Mouse (Mus musculus) cerebellum, postnatal 4 days (tissue): ENCODE results near the gene Mxra8.

Experiments
- DNase-seq, 2 experiments: peaks; one replicate each; pipeline ENCODE4 v3.0.0; 2022; ENCODE audit warnings: low spot score in 2 of 2, mixed read lengths in 1 of 2

Mxra8 gene

DNA sequence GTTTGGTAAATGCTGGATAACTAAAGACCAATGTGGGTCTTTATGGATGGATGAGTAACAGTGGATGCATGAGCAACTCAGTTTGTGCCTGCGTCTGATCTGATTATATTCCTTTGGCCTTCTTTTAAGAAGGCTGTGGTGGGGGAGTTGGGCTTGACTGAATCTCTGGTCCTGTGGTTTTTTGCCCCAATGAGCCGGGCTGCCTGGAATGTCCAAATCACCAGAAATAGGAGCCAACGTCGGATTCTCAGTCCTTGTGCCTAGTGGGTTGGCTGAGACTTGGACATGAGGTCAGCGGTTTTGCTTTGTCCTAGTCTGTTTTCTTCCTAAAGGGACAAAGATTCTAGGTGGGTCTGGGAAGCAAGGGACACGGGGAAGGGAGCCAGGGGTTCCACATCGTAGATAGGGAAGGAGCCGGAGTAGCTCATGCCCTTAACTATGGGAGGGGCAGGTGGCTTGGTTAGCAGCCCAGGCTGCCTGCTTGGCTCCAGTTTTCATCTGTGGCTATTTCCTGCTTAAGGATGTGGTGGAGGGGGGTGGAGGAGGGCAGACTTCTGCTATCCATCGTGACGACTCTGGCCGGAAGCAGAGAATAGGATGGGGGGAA, 2.0 kb upstream of the Mxra8 start:
- DNase-seq: no peak

DNA sequence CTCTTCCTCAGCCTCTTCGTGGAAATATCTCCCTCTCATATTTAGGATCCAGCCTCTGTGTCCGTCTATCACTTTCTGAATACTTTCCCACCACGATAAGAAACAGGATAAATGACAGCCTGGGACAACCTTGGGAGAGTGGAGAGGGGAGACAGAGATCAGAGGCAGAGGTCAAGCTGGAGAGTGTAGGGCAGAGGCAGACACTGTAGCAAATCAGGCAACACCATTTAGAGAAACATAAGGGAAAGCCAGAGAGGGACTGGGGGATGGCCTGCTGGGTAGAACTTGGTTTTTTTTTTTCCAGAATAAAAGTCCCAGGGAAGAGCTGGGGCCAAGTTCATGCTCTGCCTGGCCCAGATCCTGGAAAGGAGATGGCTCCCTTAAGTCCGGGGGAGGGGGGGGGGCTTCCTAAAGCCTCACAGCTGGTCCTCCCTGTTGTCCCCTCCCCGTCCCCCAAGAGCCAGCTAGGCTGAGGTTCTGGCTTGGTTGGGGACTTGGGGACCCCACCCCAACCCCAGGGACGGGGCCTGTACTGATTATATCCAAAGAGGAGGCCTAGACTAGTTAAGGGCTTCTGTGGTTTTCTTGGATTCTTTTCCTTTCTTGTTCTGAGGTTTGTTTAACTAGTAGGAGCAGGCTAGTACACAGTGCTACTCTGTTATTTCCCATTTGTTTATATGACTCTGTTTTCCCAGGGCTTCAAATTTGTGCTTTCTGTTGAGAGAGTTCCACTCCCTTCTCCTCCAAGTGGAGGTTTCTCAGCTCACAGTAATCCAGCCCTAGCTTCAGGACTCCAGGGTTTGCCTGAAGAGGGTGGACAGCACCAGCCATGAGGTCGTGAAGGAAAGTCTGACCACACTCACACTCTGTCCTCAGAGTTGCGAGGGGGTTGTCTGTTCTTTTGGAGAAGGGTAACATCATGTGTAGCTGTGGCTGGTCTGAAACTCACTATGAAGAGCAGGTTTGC, 1.0 kb upstream of the Mxra8 start:
- DNase-seq: no peak

DNA sequence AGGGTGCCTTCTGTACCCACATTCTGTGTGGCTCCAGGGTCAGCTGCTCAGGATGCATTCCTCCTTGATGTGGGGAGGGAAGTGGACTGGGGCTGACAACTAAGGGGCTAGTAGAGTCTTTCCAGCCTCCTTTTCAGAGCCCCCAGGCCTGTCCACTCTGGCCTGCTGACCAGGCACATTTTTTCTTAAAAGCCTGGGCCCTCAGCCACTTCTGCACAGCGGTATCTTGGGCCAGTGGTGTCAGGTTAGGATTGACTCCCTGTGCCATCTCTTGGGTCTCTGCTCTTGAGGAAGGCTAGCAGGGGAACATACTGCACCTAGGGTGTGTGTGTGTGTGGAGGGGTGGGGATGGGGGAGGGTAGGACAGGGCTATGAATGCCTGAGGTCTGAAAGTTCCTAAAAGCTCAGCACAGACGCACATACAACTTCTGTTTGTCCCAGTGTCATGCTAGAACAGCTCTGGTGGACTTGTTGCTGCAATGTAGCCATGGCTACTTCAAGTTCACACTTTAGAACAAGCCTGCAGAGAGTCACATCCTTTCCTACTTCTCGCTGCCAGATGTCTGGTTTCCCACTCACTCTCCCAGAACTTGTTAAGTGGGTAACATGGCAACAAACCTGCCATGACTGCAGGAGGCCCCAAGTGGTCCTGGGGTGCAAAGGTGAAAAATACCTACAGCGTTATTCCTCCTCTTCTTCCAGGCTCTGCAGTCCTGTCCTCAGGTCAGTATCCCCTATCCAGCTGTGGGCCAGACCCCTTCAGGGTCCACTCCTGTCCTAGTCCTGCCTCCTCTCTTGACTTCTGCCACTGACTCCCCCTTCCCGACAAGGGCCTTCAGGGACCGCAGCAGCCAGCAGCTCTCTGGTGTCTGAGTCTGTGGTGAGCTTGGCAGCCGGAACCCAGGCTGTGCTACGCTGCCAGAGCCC, 859 bp downstream of the Mxra8 start:
- no peak for DNase-seq

DNA sequence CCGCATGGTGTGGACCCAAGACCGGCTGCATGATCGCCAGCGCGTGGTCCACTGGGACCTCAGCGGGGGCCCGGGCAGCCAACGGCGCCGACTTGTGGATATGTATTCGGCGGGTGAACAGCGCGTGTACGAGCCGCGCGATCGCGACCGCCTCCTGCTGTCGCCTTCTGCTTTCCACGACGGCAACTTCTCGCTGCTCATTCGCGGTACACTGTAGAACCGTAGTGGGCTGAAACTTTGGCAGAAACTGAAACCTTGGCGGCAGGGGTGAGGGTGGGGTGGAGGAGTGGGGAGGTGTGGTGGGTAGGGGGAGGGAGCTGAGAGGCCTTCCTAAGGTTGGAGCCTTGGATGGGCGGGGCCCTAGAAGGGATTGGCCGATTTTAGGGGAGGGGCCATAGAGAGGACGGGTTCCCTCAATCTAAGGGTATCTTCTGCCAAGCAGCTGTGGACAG, 1.5 kb downstream of the Mxra8 start:
- peak in 1 of 2 experiments; percentile 34 for DNase-seq

DNA sequence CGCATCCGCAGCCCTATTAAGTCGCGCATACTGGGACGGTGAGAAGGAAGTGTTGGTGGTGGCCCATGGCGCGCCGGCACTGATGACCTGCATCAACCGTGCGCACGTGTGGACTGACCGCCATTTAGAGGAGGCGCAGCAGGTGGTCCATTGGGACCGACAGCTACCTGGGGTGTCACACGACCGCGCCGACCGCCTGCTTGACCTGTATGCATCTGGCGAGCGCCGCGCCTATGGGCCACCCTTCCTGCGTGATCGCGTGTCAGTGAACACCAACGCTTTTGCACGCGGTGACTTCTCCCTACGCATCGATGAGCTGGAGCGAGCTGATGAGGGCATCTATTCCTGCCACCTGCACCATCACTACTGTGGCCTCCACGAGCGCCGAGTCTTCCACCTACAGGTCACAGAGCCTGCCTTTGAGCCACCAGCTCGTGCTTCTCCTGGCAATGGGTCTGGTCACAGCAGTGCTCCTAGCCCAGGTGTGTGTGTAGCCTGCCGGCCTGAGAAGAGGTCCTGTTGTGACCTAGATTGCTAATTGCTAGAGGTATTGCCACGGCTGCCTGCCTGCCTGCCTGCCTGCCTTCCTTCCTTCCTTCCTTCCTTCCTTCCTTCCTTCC, 2.3 kb downstream of the Mxra8 start:
- no peak for DNase-seq

DNA sequence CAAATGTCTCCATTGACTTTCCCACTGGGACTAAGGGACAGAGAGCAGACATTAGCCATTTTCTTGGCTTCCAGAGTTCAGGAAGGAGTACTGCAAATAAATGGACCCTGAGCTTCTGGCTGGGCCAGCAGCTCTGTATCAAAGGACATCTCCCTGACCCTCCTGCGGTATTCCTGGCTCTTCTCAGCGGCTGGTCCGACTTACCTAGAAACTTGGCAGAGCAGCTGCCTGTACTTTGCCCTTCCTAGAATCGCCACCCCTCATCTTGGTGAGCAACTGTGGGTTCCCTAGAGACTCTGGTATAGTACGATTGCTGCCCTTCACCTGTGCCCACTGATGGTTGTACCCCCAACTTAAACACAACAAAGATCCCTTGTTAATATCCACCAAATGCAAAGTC, 3.8 kb downstream of the Mxra8 start:
- no peak for DNase-seq

DNA sequence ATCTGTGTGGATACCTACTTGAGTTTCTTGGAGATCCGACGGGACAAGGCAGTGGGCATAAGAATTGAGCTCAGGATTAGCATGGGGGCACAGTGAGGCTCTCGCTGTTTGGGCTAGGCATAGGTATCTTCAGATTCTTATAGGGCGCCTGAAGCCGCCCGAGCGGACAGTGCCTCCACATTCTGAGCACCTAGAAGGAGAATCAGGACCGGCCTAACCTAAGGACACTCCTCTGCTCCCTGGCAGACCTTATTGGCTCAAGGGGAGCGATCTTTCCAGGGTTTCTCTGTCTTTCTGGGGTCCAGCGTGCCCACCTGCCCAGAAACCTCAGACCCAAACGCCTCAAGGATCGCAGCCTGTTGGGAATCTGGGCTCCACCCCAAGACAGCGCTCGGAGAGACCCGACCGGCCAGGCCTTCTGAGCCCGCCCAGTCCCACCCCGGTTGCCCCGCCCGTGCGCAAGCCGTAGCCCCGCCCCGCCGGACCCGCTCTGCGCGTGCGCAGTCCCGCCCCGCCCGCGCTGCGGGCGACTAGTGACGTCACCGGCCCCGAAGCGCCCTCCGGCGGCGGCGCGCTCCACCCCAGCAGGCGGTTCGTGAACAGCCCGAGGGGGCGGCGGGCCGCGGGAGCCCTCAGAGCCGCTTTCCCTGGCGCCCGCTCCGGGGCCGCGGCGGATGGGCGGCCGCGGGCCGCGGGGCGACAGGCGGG, 7.5 kb downstream of the Mxra8 start, which contains the start of gene Dvl1:
TSS of gene Dvl1 (plus strand) at position 532 of the 708 bp plus-strand sequence.
- peak; percentile 97 to 98 for DNase-seq

DNA sequence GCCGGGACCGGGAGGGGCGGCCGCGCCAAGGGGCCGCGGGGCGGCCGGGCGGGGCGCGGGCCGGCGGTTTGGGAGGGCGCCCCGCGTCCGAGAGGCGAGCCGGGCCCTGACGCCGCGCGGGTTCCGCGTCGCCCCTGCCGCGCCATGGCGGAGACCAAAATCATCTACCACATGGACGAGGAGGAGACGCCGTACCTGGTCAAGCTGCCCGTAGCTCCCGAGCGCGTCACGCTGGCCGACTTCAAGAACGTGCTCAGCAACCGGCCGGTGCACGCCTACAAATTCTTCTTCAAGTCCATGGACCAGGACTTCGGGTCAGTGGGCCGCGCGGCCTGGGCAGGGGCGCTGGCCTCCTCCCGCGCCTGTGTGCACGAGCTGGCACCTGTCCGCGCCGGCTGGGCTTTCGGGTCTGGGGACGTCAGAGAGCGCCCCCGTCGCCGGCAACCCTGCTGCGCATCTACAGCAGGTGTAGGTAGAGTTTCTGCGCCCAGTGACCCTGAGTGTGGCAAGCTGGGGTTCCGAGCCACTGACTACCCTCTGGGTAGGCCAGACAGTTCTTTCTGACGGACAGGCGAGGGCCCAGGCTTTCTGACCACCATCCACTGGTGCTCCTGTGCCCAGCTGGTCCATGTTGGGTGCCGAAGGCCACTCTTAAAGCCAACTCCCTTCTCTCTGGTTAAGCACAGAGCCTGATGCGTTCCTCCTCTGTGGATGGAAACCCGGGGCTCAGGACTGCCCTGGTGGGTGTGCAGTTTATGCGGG, 8.3 kb downstream of the Mxra8 start:
- DNase-seq: peak in 1 of 2 experiments; percentile 37

DNA sequence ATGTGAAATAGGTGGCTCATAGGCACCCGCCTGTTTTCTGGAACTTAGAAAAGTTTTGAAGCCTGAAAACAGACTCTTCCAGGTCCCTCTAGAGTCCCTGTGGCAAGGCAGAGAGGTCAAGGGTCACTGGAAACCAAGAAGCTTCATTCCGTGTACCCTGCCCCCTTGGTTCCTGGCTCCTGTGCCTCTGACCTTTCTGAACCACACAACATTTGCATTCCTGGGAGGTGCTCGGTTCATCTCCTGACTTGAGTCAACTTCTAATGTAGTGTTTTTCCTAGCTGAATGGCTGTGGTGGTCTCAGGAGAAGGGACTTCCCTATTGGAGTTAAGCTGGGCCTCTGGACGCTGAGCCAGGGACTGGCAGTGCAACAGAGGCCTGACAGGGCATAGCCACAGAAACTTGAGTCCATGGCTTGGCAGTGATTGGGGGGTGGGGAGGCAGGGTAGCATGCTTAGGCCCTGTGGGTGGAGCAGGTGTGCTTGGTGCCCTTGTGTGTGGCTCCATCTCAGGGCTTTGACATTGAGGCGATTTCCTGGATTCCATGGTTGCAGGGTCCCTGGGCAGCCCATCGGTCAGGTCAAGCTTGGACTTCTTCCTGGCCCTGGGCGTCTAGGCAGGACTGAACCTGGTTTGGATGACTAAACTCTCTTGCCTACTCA, 9.1 kb downstream of the Mxra8 start:
- no peak for DNase-seq

DNA sequence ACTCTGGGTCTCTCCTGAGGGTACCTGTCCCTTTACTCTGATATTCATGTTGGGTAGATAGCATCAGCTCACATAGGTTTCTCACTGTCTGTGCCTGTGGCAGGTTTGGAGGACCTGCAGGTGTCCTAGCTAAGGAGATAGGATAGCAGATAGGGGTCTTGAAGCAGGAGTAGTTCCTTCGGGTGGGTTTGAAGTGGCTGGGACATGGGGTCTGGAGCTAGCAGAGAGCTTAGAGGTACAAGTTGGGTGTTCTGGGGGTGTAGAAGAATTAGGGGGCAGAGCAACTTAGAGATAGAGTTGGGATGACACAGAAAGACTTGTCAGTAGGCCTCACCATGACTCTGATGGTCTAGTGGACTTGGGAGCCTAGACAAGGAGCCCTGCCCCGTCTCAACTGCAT, 9.9 kb downstream of the Mxra8 start:
- DNase-seq: no peak

DNA sequence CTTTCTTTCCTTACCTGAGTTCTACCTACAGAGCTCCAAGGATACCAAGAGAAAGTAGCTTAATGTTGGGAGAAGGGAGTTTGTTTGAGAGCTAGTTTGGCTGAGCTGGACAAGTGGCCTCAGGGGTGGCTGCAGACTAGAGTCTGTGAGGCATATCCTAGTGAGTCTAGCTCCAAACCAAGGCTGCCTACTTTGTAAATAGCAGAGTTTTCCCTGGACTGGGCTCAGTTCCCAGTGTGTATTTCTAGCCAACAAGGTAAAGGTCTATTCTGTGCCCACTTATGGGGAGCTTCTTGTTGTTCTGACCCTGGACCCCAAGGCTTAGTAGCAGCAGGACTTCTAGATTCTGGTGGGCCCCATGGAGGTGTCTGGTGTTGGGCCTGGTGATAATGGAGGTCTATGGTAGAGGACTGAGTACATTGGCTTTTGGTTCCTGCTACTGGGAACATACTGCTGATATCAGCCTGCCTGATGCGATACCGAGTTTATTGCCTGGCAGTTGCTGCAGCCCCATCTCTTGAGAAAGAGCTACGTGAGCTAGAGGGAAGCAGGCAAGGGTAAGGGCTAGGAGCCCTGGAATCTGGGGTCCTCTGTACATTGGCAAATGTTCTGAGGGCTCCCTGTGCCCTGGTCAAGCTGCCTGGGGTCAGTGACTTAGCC, 10.4 kb downstream of the Mxra8 start:
- no peak for DNase-seq

DNA sequence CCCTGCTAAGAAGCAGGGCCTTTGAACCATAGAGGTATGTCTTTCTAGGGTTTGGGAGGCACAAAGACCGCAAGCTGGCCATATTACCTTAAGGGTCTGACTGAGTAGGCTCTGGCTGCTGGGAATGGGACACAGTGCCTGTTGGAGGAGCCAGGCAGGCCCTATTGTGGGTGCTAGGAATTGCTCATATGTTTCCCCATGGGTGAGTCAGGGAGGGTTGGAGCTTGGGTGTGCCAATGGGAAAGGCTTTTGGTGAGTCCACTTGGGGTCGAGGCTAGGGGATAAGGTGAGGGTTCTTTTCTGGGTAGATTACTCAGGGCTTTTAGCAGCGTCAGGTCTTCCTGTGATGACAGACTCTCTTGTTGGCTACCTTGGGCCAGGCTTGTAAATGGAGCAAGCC, 11.9 kb downstream of the Mxra8 start:
- DNase-seq: no peak

DNA sequence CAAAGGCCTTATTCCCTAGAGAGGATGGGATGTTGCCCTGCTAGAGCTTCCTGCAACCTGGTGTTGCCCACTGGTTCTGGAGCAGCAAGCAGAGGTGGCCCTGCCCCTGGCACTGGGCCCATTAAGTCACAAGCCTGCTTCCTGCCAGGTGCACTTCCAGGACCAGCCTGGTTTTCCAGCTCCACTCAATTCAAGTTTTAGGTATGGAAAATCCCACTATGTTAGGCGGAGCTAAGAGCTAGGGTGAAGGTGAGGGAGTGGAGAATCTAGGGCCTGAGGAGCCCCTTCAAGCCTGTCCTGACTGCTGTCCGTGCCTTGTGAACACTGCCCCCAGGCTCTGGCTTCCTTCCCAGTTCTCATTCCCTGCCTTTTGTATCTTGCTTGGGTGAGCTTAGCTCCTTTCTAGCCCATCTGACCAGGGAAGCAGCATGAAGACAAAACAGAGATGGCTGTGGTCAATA, 12.5 kb downstream of the Mxra8 start:
- DNase-seq: no peak

DNA sequence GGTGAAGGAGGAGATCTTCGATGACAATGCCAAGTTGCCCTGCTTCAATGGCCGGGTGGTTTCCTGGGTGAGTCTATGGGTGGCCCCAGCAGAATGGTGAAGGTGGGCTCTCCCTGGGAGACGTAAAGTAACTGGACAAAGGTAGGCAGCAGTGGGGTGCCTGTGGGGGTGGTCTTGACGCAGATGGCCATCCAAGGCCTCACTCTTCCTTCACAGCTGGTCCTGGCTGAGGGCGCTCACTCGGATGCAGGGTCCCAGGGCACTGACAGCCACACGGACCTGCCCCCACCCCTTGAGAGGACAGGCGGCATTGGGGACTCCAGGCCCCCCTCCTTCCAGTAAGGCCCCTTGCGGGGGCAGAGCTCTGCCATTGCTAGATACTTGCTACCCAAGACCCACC, 13.9 kb downstream of the Mxra8 start:
- DNase-seq: no peak

DNA sequence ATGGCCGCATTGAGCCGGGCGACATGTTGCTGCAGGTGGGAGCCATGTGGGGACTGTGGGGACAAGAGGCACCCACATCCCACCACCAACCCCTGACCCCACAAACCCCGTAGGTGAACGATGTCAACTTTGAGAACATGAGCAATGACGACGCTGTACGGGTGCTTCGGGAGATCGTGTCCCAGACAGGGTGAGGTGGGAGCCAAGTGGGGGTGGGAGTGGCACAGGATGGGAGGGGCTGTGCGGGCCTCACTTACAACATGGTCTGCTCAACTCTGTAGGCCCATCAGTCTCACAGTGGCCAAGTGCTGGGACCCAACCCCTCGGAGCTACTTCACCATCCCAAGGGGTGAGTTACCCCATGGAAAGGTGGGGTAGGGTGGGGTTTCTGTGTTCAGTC, 15.5 kb downstream of the Mxra8 start:
- DNase-seq: no peak

DNA sequence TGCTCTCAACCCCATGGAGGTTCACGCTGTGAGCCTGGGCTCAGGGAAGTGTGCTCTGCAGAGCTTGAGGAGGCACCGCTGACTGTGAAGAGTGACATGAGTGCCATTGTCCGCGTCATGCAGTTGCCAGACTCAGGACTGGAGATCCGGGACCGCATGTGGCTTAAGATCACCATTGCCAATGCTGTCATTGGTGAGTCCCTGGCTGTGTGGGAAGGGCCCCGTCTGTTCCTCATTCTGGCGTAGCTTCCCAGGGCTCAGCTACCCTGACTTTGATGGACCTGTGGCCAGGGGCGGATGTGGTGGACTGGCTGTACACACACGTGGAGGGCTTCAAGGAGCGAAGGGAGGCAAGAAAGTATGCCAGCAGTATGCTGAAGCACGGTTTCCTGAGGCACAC, 16.6 kb downstream of the Mxra8 start:
- DNase-seq: no peak

DNA sequence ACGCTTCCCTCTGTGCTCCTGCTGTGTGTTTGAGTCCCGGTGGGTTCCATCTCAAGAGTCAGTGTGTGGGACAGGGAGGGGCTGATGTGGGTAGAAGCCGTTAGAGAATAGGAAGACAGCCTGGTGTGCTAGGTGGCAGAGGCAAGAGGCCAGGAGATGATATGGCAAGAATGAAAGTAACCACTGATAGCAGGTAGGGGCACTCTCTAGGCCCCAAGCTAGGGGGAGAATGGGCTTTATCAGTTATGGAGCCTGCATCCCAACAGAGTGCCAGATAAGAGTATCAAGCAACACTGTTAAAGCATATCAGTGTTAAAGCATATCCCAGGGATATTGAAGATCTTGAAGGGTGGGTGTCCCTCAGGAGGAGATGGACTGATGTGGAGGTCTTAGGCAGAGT, 17.4 kb downstream of the Mxra8 start:
- no peak for DNase-seq

DNA sequence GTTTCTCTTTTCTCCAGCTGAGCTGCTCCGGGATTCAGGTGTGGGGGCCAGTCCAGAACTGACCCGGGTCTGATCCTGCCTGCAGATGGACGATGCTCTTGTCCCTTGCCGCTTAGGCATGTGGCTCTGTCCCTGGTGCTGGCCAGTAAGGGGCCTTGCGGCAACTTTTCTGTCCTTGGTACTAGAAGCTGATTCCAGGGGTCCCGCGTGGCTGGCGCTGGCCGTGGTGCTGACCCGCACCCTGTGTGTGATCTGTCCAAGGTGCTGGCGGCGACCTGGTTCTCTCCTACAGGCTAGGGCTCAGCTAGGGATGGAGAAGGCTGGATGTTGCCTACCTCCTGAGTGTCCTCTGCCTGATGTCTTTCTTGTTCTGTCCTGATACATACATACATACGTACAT, 19.8 kb downstream of the Mxra8 start:
- peak in 1 of 2 experiments; percentile 37 for DNase-seq

DNA sequence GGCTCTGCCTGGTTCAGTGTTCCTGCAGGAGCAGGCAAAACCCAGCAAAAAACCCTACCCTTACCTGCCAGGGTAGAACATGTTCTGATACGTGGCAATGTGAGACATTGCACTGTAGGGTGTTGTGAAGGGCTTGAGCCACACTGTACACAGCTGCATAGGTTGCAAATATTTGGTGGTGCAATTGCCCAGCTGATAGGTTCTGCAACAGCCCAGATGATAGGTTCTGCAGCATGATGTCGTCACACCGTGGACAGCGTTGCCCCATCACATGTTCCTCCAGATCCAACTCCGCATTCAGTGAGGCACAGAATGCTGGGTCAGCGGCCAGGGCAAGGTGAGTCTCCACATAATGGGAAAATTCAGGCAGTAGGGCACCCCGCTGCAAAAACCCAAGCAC, 22.3 kb downstream of the Mxra8 start:
- no peak for DNase-seq
